Mouse (Mus musculus) bone marrow macrophage, adult 2 months (primary cell): ENCODE measurements around the gene Myl12a.

ENCODE experiments used
- CTCF ChIP-seq: IDR thresholded peaks from 2 replicates; pipeline ENCODE4 v1.5.1; 2012; ENCODE audit warnings: low read depth, mild to moderate bottlenecking, low read length, moderate library complexity
- POLR2A ChIP-seq: IDR thresholded peaks from 2 replicates; pipeline ENCODE4 v1.6.1; 2012; ENCODE audit warnings: mild to moderate bottlenecking, low read depth, low read length, borderline replicate concordance

GRCm38 (mm10) chr17:70990403-70991303 is 12.0 kb downstream of the Myl12a start:
- TF ChIP-seq CTCF: no peak
- TF ChIP-seq POLR2A: no peak; the same call in 1 of the 2 replicates
